Mouse (Mus musculus) limb, embryonic 12.5 days (tissue): ENCODE measurements around the gene Slc26a1. TPM values are rescaled to one million over a fixed set of nuclear protein-coding genes. Genes with fewer than 3 reads are reported as not detected.

Experiments used
- ATAC-seq: fragments of 200-750 bp; cut with Nextera tagmentation; 2 replicates; pipeline ENCODE4 v1.8.0; 2017; ENCODE audit warnings: low read depth, moderate TSS enrichment; ENCODE audit not compliant: insufficient number of reproducible peaks, insufficient read depth, low FRiP score, low TSS enrichment
- H3K27ac ChIP-seq: fragments of 300-500 bp; sonication (generic); 2 replicates; pipeline ENCODE4 v1.5.1; 2016; ENCODE audit warnings: mild to moderate bottlenecking, moderate library complexity
- H3K27me3 ChIP-seq: fragments of 300-500 bp; sonication (generic); 2 replicates; pipeline ENCODE4 v1.6.1; 2016; ENCODE audit warnings: mild to moderate bottlenecking, moderate library complexity
- H3K36me3 ChIP-seq: fragments of 300-500 bp; sonication (generic); 2 replicates; pipeline ENCODE4 v1.6.1; 2016; ENCODE audit warnings: mild to moderate bottlenecking, moderate library complexity
- H3K4me1 ChIP-seq: fragments of 300-500 bp; sonication (generic); replicated peaks from 2 replicates; pipeline ENCODE4 v1.6.1; 2016
- H3K4me2 ChIP-seq: fragments of 300-500 bp; sonication (generic); 2 replicates; pipeline ENCODE4 v1.6.1; 2016; ENCODE audit warnings: mild to moderate bottlenecking, moderate library complexity
- H3K4me3 ChIP-seq: fragments of 300-500 bp; sonication (generic); replicated peaks from 2 replicates; pipeline ENCODE4 v1.5.1; 2016; ENCODE audit warnings: mild to moderate bottlenecking
- H3K9ac ChIP-seq: fragments of 300-500 bp; sonication (generic); replicated peaks from 2 replicates; pipeline ENCODE4 v1.6.1; 2016; ENCODE audit warnings: mild to moderate bottlenecking, moderate library complexity
- H3K9me3 ChIP-seq: fragments of 300-500 bp; sonication (generic); 2 replicates; pipeline ENCODE4 v1.6.1; 2016; ENCODE audit warnings: mild to moderate bottlenecking, moderate library complexity
- WGBS: fragments of 180-500 bp; shearing (Covaris S2); methylation state at CpG from one replicate; pipeline ENCODE4 v1.1.7; 2016; 5-methylcytosine and 5-hydroxymethylcytosine counted together
- polyA plus RNA-seq: library from polyadenylated mRNA; unstranded; fragments of >200 nt; fragmentation: Nextera tagmentation; extraction: Ambion mirVana; gene quantifications from 2 replicates; pipeline ENCODE4 v1.2.1, GENCODE M21; 2016

Slc26a1 gene
- polyA plus RNA-seq, 1 experiment from 2014 or later: 1.1 TPM

DNA sequence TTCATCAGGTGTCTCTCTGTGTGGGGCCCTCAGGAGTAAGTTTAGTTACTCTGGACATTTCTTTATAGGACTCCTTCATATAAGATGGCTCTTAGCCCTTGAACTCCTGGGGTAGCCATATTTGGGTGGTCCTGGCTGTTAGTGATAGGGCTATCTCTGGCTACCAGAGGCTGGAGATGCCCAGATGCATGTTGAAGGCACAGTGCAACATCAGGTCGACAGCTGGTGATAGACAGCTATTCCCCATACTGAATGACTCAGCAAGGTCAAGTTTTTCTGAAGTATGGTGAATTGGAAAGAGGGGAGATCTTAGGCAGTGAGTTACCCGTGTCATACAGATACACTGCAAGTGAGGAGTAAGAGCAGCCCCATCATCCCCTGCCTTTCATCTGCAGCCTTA is 32.4 kb upstream of the Slc26a1 start:
- H3K9ac ChIP-seq: no peak overlapping the region
- H3K27ac ChIP-seq: no peak overlapping the region
- no peak for ATAC-seq
- no peaks in the 10 kb centered on the region for H3K27me3 ChIP-seq
- 86% methylated on average over 2 of the region's 2 CpGs for WGBS
- H3K36me3 ChIP-seq: peaks cover 66% of the 10 kb centered on the region
- H3K4me3 ChIP-seq: no peak overlapping the region
- no peak overlapping the region for H3K4me2 ChIP-seq
- no peaks in the 10 kb centered on the region for H3K9me3 ChIP-seq
- H3K4me1 ChIP-seq: peaks cover 12% of the 10 kb centered on the region

DNA sequence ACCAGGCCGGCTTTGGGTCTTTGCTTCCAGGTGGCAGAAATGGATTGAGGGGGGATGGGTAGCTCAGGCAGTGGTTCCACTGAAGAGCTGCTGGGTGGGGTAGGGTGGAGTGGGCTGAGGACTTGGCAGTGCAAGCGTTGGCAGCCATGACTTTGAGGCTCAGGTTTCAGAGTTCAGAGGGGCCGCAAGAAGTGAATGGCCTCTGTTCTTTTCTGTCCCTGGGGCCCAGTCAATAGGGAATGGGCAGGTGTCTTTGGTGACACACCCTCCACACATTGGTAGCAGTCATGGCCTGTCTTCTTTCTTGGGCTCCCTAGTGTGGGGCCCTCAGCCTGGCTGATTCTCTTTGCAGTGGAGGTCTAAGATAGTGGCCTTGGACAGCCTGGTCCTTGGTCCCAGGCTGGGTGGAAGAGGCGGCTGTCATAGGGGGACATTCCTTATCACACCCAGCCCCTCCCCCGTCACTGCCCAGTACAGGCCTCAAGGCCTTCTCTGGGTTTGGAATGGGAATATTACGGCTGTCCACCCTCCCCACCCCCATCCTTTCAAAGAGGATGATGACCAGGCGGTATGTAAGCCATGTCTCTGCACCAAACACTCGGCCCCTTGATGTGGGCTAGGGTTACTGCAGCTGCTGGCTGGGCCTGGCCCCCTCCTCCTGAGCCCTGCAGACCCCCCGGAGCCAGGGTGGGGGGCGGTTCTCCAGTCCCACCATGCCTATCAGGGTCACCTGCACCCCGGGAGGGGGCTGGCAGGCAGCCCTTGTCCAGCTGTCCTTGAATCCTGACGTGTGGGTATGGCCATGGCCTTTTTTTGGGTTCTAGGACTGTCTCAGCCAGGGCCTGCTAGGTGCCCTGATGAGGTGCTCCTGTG is 28.6 kb upstream of the Slc26a1 start:
- no peak overlapping the region for H3K4me3 ChIP-seq
- no peaks in the 10 kb centered on the region for H3K27me3 ChIP-seq
- H3K27ac ChIP-seq: no peak overlapping the region
- no peaks in the 10 kb centered on the region for H3K9me3 ChIP-seq
- H3K4me1 ChIP-seq: peaks cover 46% of the 10 kb centered on the region
- H3K36me3 ChIP-seq: peaks cover 83% of the 10 kb centered on the region
- ATAC-seq: no peak
- no peak overlapping the region for H3K4me2 ChIP-seq
- WGBS: 71% methylated on average over 12 of the region's 12 CpGs
- no peak overlapping the region for H3K9ac ChIP-seq

DNA sequence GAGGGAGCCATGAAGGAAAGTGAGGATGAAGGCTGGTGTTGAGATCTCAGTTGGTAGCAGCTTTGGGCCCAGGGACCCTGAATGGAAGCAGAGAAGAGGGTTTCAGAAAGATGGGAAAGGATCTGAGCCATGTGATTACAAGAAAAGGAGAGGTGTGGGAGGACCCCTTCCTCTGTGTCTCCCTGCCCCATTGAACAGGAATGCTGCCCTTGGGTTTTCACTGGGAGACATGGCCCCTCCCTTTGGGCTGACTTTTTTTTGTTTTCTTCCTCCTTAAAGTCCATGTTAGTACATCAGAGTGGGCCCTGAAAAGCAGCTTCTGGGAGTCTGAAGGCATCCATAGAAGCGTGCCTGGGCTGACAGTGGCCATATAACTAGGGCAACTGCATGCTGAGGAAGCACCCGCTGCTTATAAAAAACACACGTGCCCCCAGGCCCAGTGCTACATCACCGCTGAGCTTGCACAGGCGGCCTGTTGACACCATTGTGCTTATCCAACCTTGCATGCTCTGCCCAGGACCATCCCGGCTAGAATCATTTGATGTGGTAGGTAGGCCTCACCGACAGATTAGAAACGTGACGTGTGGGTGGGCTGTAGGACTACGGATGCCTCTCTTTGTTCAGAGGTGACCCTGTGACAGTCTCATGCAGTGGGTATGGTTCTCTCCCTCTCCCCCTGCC is 26.1 kb upstream of the Slc26a1 start:
- H3K4me2 ChIP-seq: 0 out of 2 replicates have a peak overlapping the region, but pooled peaks have one; percentile 42
- peak overlapping the region; percentile 94 for H3K27ac ChIP-seq
- WGBS: 82% methylated on average over 10 of the region's 10 CpGs
- no peak overlapping the region for H3K4me3 ChIP-seq
- no peak overlapping the region for H3K9ac ChIP-seq
- peaks cover 66% of the 10 kb centered on the region for H3K36me3 ChIP-seq
- no peaks in the 10 kb centered on the region for H3K9me3 ChIP-seq
- H3K27me3 ChIP-seq: no peaks in the 10 kb centered on the region
- peaks cover 71% of the 10 kb centered on the region for H3K4me1 ChIP-seq
- ATAC-seq: no peak

DNA sequence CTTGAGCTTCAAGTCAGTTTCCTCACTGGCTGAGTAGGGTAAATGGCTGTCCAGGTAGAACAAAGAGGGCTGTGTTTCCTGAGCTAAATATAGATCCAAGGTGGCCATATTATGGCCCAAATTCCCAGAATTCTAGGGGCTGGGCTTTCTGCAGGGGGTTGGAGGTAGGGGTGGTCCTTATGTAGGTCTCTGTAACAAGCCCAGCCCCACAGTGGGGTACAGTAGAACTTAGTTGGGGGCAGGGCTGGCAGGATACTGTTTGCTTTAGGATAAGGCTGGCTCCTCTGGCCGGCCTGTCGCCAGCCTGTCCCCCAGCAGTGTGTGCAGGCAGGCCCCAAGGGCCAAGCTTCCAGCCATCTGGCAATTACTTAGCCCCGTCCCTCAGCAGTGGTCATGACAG is 25.0 kb upstream of the Slc26a1 start:
- peak; percentile 71 for ATAC-seq
- Histone ChIP-seq H3K9me3 (no peaks in the 10 kb centered on the region), H3K27ac (peak overlapping the region; percentile 94), H3K4me3 (no peak overlapping the region), H3K4me1 (peaks cover 82% of the 10 kb centered on the region), H3K27me3 (no peaks in the 10 kb centered on the region), H3K4me2 (peak overlapping the region; percentile 42), H3K9ac (peak overlapping the region; percentile 34; the same call in 1 of the 2 replicates), H3K36me3 (peaks cover 63% of the 10 kb centered on the region)
- 28% methylated on average over 3 of the region's 3 CpGs for WGBS

DNA sequence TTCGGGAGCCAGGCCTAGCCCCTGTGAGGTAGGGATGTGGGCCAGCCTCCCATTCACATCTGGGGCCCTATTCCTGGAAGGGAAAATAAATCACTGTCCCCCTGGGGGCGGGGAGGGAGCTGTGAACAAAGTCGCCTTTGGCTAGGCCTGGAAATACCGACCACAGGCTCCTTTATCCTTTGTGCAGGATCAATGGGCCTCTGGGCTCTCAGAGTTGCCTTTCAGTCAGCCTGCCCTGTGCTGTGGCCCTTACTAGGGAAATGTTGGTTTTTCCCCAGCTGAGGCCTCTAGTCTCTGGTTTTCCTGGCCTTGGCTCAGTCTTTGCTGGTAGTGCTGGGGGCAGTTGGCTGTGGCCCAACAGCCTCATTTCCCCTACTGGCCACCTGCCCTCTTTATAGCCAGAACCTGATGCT is 22.0 kb upstream of the Slc26a1 start:
- no peak for ATAC-seq

DNA sequence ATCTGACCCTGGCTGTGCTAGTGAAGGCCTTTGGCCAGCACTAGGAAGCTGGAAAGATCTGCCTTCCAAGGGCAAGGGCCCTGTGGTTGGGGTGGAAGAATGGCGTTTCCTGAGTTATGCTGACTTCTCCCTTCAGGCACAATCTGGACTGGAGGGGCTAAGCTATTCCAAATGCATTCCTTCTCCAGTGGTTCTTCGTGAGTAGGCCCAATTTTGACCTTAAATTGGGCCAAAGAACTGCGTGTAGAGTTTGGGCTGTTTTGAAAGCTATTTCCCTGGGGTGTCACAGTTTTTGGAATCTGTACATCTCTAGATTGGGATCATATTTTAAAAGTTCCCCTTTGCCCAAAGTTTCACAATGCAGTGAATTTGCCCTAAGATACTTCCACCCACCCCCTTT is 21.2 kb upstream of the Slc26a1 start:
- H3K4me3 ChIP-seq: peak overlapping the region; percentile 93; the same call in 1 of the 2 replicates
- no peak overlapping the region for H3K9ac ChIP-seq
- ATAC-seq: no peak
- WGBS: 73% methylated on average over 3 of the region's 3 CpGs
- H3K36me3 ChIP-seq: peaks cover 25% of the 10 kb centered on the region
- peaks cover 9% of the 10 kb centered on the region; the same call in 1 of the 2 replicates for H3K27me3 ChIP-seq
- peak overlapping the region; percentile 75 for H3K4me2 ChIP-seq
- H3K9me3 ChIP-seq: no peaks in the 10 kb centered on the region
- peak overlapping the region; percentile 94 for H3K27ac ChIP-seq
- H3K4me1 ChIP-seq: peaks cover 87% of the 10 kb centered on the region

More for the DNA sequence above, 22.0 kb upstream of the Slc26a1 start:
- peaks cover 86% of the 10 kb centered on the region for H3K4me1 ChIP-seq
- no peaks in the 10 kb centered on the region for H3K9me3 ChIP-seq
- H3K36me3 ChIP-seq: peaks cover 33% of the 10 kb centered on the region
- no peak overlapping the region; the same call in 1 of the 2 replicates for H3K9ac ChIP-seq
- peaks cover 9% of the 10 kb centered on the region; the same call in 1 of the 2 replicates for H3K27me3 ChIP-seq
- WGBS: 25% methylated on average over 4 of the region's 4 CpGs
- H3K4me2 ChIP-seq: peak overlapping the region; percentile 75
- peak overlapping the region; percentile 94 for H3K27ac ChIP-seq
- peak overlapping the region; percentile 11 for H3K4me3 ChIP-seq

DNA sequence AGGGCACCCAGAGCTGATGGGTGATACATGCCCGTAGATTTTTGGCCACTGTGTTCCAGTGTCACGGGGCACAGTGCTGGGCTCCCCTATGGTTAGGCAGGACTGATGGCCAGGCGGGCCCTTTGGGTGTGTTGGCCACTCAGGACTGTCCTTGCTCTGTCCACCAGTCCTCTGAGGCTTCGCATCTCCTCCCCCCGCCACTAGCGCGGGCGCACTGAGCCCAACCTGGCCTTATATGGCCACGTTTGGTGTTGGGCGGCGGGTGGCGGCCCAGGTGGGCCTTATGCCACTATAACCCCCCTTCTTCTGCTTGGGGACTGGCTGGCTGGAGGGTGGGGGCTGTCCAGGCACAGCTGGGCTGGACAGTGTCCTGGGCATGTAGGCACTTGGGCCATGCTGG is 20.5 kb upstream of the Slc26a1 start:
- peaks cover 81% of the 10 kb centered on the region for H3K4me1 ChIP-seq
- H3K4me2 ChIP-seq: peak overlapping the region; percentile 75
- H3K27ac ChIP-seq: peak overlapping the region; percentile 94; the same call in 1 of the 2 replicates
- peak overlapping the region; percentile 93; the same call in 1 of the 2 replicates for H3K9ac ChIP-seq
- H3K36me3 ChIP-seq: peaks cover 20% of the 10 kb centered on the region
- peak overlapping the region; percentile 93 for H3K4me3 ChIP-seq
- WGBS: 95% methylated on average over 12 of the region's 12 CpGs
- no peak for ATAC-seq
- no peaks in the 10 kb centered on the region for H3K9me3 ChIP-seq
- peaks cover 9% of the 10 kb centered on the region; the same call in 1 of the 2 replicates for H3K27me3 ChIP-seq

DNA sequence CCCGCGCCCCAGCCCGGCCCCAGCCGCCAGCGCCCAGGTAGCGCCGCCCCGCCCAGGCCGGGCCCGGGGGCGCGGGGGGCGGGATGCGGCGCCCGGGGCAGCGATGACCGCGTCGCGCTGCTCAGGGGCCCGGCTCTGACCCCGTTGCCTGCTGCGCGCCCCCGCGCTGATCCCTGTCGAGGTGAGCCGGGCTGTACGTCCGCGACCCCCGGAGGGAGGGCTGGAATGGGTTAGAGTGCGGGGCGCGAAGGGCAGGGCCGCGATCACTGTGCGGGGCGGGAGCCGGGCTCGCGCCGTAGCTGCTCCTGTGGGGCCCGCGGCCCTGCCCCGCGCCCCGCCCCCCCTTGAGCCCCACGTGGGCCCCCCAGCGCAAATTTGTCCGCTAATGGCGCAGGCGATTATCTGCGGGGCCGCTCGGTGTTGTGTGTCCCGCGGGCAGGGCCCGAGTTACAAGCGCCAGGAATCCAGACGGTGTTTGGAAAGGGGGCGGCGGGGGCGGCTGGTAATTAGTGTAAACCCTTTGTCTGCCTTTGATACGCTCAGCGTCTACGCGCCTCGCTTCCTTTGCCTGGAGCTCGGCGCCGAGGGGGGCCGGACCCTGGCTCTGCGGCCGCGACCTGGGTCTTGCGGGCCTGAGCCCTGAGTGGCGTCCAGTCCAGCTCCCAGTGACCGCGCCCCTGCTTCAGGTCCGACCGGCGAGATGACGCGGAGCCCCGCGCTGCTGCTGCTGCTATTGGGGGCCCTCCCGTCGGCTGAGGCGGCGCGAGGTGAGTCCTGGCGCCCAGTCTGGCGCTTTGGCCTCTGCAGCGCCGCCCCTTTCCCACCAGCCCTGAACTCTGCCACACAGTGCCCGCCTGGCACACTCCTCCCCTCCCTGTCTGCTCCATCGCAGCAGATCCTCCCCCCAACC is 19.2 kb upstream of the Slc26a1 start:
- Histone ChIP-seq H3K4me1 (peaks cover 68% of the 10 kb centered on the region), H3K4me2 (peak overlapping the region; percentile 75), H3K9ac (peak overlapping the region; percentile 93), H3K4me3 (peak overlapping the region; percentile 93), H3K36me3 (peaks cover 23% of the 10 kb centered on the region), H3K9me3 (no peaks in the 10 kb centered on the region), H3K27ac (peak overlapping the region; percentile 77), H3K27me3 (peaks cover 9% of the 10 kb centered on the region; the same call in 1 of the 2 replicates)
- under 1% methylated on average over 81 of the region's 99 CpGs for WGBS
- ATAC-seq: peak; percentile 57

DNA sequence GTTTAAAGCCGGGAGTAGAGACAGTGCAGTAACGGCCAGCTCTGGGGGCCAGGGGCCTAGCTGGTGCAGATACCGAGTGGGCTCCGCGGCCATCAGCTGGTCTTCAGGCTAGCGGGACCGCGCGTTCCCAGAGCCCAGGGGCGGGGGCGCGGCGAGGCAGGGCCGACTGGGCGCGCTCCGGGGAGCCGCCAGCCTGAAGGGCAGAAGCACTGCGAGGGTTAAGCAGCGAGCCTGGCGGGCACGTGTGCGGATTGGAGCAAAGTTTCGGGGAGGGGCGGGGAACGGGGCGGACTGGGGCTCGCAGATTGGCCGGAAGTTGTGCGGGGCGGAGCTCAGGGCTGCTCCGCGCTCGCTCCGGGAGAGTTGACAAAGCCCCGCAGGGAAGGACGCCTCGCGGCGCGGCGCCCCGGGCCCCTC is 18.5 kb upstream of the Slc26a1 start:
- Histone ChIP-seq H3K9ac (peak overlapping the region; percentile 93), H3K4me2 (peak overlapping the region; percentile 75), H3K4me1 (peaks cover 61% of the 10 kb centered on the region), H3K9me3 (no peaks in the 10 kb centered on the region), H3K4me3 (peak overlapping the region; percentile 93), H3K27ac (peak overlapping the region; percentile 77), H3K27me3 (peaks cover 9% of the 10 kb centered on the region; the same call in 1 of the 2 replicates), H3K36me3 (peaks cover 18% of the 10 kb centered on the region)
- WGBS: 2% methylated on average over 35 of the region's 43 CpGs
- ATAC-seq: peak; percentile 90

DNA sequence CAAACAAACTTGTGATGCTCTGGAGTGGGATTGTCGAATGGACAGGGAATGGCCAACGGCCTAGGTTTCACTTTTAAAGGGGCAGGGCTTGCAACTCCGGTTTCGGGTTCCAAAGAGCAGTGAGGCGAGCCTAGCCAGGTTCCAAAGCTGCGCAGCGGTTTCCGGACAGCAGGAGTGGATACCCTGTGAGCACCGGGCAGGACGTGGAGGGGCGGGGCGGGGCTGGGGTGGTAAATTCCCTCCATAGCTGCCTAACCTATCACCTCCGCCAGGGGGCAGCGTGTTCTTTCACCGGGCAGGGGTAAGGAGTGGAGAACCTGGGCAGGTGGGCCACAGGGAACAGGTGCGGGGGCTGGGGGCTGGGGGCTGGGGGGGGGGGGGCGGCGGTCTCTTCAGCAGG is 16.9 kb upstream of the Slc26a1 start, which contains the start of gene Fgfrl1:
Gene Fgfrl1, plus strand, starts transcription at position 112 of the 400 bp plus-strand sequence.
- H3K4me1 ChIP-seq: peaks cover 45% of the 10 kb centered on the region
- H3K9ac ChIP-seq: peak within 1 kb of the TSS; percentile 93
- H3K9me3 ChIP-seq: no peaks in the 10 kb centered on the region
- no peak for ATAC-seq
- peak within 1 kb of the TSS; percentile 93 for H3K4me3 ChIP-seq
- H3K36me3 ChIP-seq: peaks cover 11% of the 10 kb centered on the region
- peak within 1 kb of the TSS; percentile 75 for H3K4me2 ChIP-seq
- H3K27me3 ChIP-seq: peaks cover 9% of the 10 kb centered on the region; the same call in 1 of the 2 replicates
- WGBS: under 1% methylated on average over 17 of the region's 18 CpGs
- H3K27ac ChIP-seq: peak within 1 kb of the TSS; percentile 41; the same call in 1 of the 2 replicates
